Mouse (Mus musculus) liver, embryonic 12.5 days (tissue): ENCODE data around the gene Usp21. TPM values are rescaled to one million over a fixed set of nuclear protein-coding genes. Genes with fewer than 3 reads are reported as not detected.
"Not testable (repeated sequence)": the region's sequence is repeated elsewhere in the genome, so short reads cannot be mapped to it uniquely, and the experiment has no call there.

Source experiments
- ATAC-seq: fragments of 200-750 bp; cut with Nextera tagmentation; 2 replicates; pipeline ENCODE4 v1.8.0; 2017; ENCODE audit warnings: moderate number of reproducible peaks, mild to moderate bottlenecking, moderate library complexity
- H3K27ac ChIP-seq: fragments of 300-500 bp; sonication (generic); 2 replicates; pipeline ENCODE4 v1.5.1; 2016; ENCODE audit warnings: mild to moderate bottlenecking
- H3K27me3 ChIP-seq: fragments of 300-500 bp; sonication (generic); replicated peaks from 2 replicates; pipeline ENCODE4 v1.6.1; 2016; ENCODE audit warnings: mild to moderate bottlenecking, moderate library complexity
- H3K36me3 ChIP-seq: fragments of 300-500 bp; sonication (generic); 2 replicates; pipeline ENCODE4 v1.6.1; 2016; ENCODE audit warnings: mild to moderate bottlenecking, moderate library complexity
- H3K4me1 ChIP-seq: fragments of 300-500 bp; sonication (generic); 2 replicates; pipeline ENCODE4 v1.6.1; 2016
- H3K4me2 ChIP-seq: fragments of 300-500 bp; sonication (generic); 2 replicates; pipeline ENCODE4 v1.6.1; 2016; ENCODE audit warnings: mild to moderate bottlenecking, moderate library complexity
- H3K4me3 ChIP-seq: fragments of 300-500 bp; sonication (generic); 2 replicates; pipeline ENCODE4 v1.5.1; 2016; ENCODE audit warnings: mild to moderate bottlenecking, moderate library complexity
- H3K9ac ChIP-seq: fragments of 300-500 bp; sonication (generic); 2 replicates; pipeline ENCODE4 v1.6.1; 2016; ENCODE audit warnings: mild to moderate bottlenecking, moderate library complexity
- H3K9me3 ChIP-seq: fragments of 300-500 bp; sonication (generic); replicated peaks from 2 replicates; pipeline ENCODE4 v1.6.1; 2016; ENCODE audit warnings: mild to moderate bottlenecking, moderate library complexity
- WGBS: fragments of 180-500 bp; shearing (Covaris S2); methylation state at CpG from one replicate; pipeline ENCODE4 v1.1.7; 2016; ENCODE audit not compliant: insufficient replicate concordance; 5-methylcytosine and 5-hydroxymethylcytosine counted together
- polyA plus RNA-seq: library from polyadenylated mRNA; unstranded; fragments of >200 nt; fragmentation: Nextera tagmentation; extraction: Ambion mirVana; gene quantifications from 2 replicates; pipeline ENCODE4 v1.2.1, GENCODE M21; 2016

The Usp21 gene
- 36.2 and 38.6 TPM in 2 replicates for polyA plus RNA-seq

GRCm38 (mm10) chr1:171287136-171288081 is at the start of gene Usp21:
Gene Usp21 (minus strand): TSS chr1:171287991.
- H3K4me3 ChIP-seq: peak within 1 kb of the TSS; percentile 91
- H3K36me3 ChIP-seq: peaks cover 80% of the 10 kb centered on the region
- peak within 1 kb of the TSS; percentile 88 for H3K4me2 ChIP-seq
- under 1% methylated on average over 46 of the region's 49 CpGs for WGBS
- ATAC-seq: peak; percentile 94
- no peaks in the 10 kb centered on the region for H3K27me3 ChIP-seq
- no peaks in the 10 kb centered on the region for H3K9me3 ChIP-seq
- peaks cover 66% of the 10 kb centered on the region for H3K4me1 ChIP-seq
- H3K9ac ChIP-seq: peak within 1 kb of the TSS; percentile 97
- peak within 1 kb of the TSS; percentile 85 for H3K27ac ChIP-seq

- Histone ChIP-seq H3K9ac (peak overlapping the region; percentile 97), H3K27ac (peak overlapping the region; percentile 94), H3K4me3 (peak overlapping the region; percentile 88), H3K27me3 (no peaks in the 10 kb centered on the region), H3K4me2 (peak overlapping the region; percentile 90), H3K9me3 (no peaks in the 10 kb centered on the region), H3K36me3 (peaks cover 34% of the 10 kb centered on the region), H3K4me1 (peaks cover 58% of the 10 kb centered on the region)
- ATAC-seq: no peak
- WGBS: 3% methylated on average over 4 of the region's 4 CpGs
These were observed 42.4 kb upstream of the Usp21 start for GRCm38 (mm10) chr1:171330216-171330560.

GRCm38 (mm10) chr1:171329433-171330215 is 41.8 kb upstream of the Usp21 start:
- no peaks in the 10 kb centered on the region for H3K27me3 ChIP-seq
- H3K4me1 ChIP-seq: peaks cover 54% of the 10 kb centered on the region
- 2% methylated on average over 50 of the region's 61 CpGs for WGBS
- peak overlapping the region; percentile 90 for H3K4me2 ChIP-seq
- H3K27ac ChIP-seq: peak overlapping the region; percentile 94
- H3K4me3 ChIP-seq: peak overlapping the region; percentile 88
- ATAC-seq: peak; percentile 75
- peak overlapping the region; percentile 97 for H3K9ac ChIP-seq
- H3K9me3 ChIP-seq: no peaks in the 10 kb centered on the region
- peaks cover 35% of the 10 kb centered on the region for H3K36me3 ChIP-seq

- peak within 1 kb of the TSS; percentile 97 for H3K9ac ChIP-seq
- peak within 1 kb of the TSS; percentile 94 for H3K27ac ChIP-seq
- H3K4me1 ChIP-seq: peaks cover 51% of the 10 kb centered on the region
- peak; percentile 86 for ATAC-seq
- WGBS: under 1% methylated on average over 36 of the region's 48 CpGs
- peak within 1 kb of the TSS; percentile 88 for H3K4me3 ChIP-seq
- H3K27me3 ChIP-seq: no peaks in the 10 kb centered on the region
- peaks cover 30% of the 10 kb centered on the region for H3K36me3 ChIP-seq
- H3K4me2 ChIP-seq: peak within 1 kb of the TSS; percentile 90
- H3K9me3 ChIP-seq: no peaks in the 10 kb centered on the region
These were observed 41.1 kb upstream of the Usp21 start, which contains the start of gene Dedd for GRCm38 (mm10) chr1:171328839-171329432. Gene Dedd (plus strand): TSS chr1:171329145.

- 27% methylated on average over 9 of the region's 9 CpGs for WGBS
- ATAC-seq: no peak
These were observed 40.5 kb upstream of the Usp21 start for GRCm38 (mm10) chr1:171328244-171328643.

GRCm38 (mm10) chr1:171326588-171326987 is 38.8 kb upstream of the Usp21 start:
- not testable (repeated sequence) for H3K27ac ChIP-seq, H3K9me3 ChIP-seq, H3K4me3 ChIP-seq, ATAC-seq, H3K27me3 ChIP-seq
- WGBS: 48% methylated on average over 4 of the region's 4 CpGs
- Histone ChIP-seq H3K4me1 (peaks cover 53% of the 10 kb centered on the region), H3K9ac (peak overlapping the region; percentile 12; the same call in 1 of the 2 replicates), H3K4me2 (peak overlapping the region; percentile 90), H3K36me3 (peaks cover 19% of the 10 kb centered on the region; the same call in 1 of the 2 replicates)

More at GRCm38 (mm10) chr1:171328244-171328643, 40.5 kb upstream of the Usp21 start:
- Histone ChIP-seq H3K4me1 (peaks cover 51% of the 10 kb centered on the region), H3K36me3 (peaks cover 27% of the 10 kb centered on the region), H3K27me3 (no peaks in the 10 kb centered on the region), H3K27ac (peak overlapping the region; percentile 94), H3K9ac (peak overlapping the region; percentile 97), H3K4me2 (peak overlapping the region; percentile 90), H3K9me3 (no peaks in the 10 kb centered on the region), H3K4me3 (peak overlapping the region; percentile 88)

GRCm38 (mm10) chr1:171325571-171325970 is 37.8 kb upstream of the Usp21 start:
- ATAC-seq: no peak
- H3K4me2 ChIP-seq: no peak overlapping the region
- H3K9ac ChIP-seq: no peak overlapping the region
- H3K27me3 ChIP-seq: no peaks in the 10 kb centered on the region
- no peaks in the 10 kb centered on the region for H3K9me3 ChIP-seq
- no peak overlapping the region for H3K4me3 ChIP-seq
- no peak overlapping the region for H3K27ac ChIP-seq
- peaks cover 19% of the 10 kb centered on the region; the same call in 1 of the 2 replicates for H3K36me3 ChIP-seq
- peaks cover 44% of the 10 kb centered on the region for H3K4me1 ChIP-seq
- WGBS: 84% methylated on average over 2 of the region's 2 CpGs

GRCm38 (mm10) chr1:171322012-171322411 is 34.2 kb upstream of the Usp21 start:
- Histone ChIP-seq H3K4me3 (no peak overlapping the region), H3K4me2 (no peak overlapping the region), H3K4me1 (peaks cover 21% of the 10 kb centered on the region), H3K36me3 (peaks cover 19% of the 10 kb centered on the region; the same call in 1 of the 2 replicates), H3K9me3 (no peaks in the 10 kb centered on the region), H3K27ac (peak overlapping the region; percentile 45), H3K27me3 (no peaks in the 10 kb centered on the region), H3K9ac (peak overlapping the region; percentile 31; the same call in 1 of the 2 replicates)
- WGBS: 67% methylated on average over 1 of the region's 1 CpGs
- no peak for ATAC-seq

GRCm38 (mm10) chr1:171321415-171321814 is 33.6 kb upstream of the Usp21 start:
- no peaks in the 10 kb centered on the region for H3K9me3 ChIP-seq
- H3K4me2 ChIP-seq: no peak overlapping the region
- H3K4me1 ChIP-seq: peaks cover 16% of the 10 kb centered on the region
- no peak for ATAC-seq
- no peak overlapping the region for H3K4me3 ChIP-seq
- no peaks in the 10 kb centered on the region for H3K27me3 ChIP-seq
- H3K36me3 ChIP-seq: peaks cover 19% of the 10 kb centered on the region; the same call in 1 of the 2 replicates
- no peak overlapping the region for H3K9ac ChIP-seq
- H3K27ac ChIP-seq: no peak overlapping the region

- Histone ChIP-seq H3K4me1 (peaks cover 6% of the 10 kb centered on the region), H3K9ac (no peak overlapping the region), H3K27ac (no peak overlapping the region), H3K4me3 (no peak overlapping the region), H3K9me3 (no peaks in the 10 kb centered on the region), H3K27me3 (no peaks in the 10 kb centered on the region), H3K4me2 (no peak overlapping the region), H3K36me3 (peaks cover 9% of the 10 kb centered on the region; the same call in 1 of the 2 replicates)
- 46% methylated on average over 5 of the region's 5 CpGs for WGBS
- no peak for ATAC-seq
These were observed 32.4 kb upstream of the Usp21 start for GRCm38 (mm10) chr1:171320151-171320550.

- Histone ChIP-seq H3K27me3 (no peaks in the 10 kb centered on the region), H3K9ac (no peak overlapping the region), H3K4me1 (peaks cover 6% of the 10 kb centered on the region), H3K36me3 (peaks cover 6% of the 10 kb centered on the region; the same call in 1 of the 2 replicates), H3K27ac (no peak overlapping the region), H3K4me2 (no peak overlapping the region), H3K4me3 (no peak overlapping the region), H3K9me3 (no peaks in the 10 kb centered on the region)
- WGBS: 34% methylated on average over 7 of the region's 7 CpGs
- ATAC-seq: no peak
These were observed 32.0 kb upstream of the Usp21 start for GRCm38 (mm10) chr1:171319748-171320147.
